Mouse (Mus musculus) MEL (cell line): Measurements from ENCODE around the gene Spryd7.

Source experiments
- CTCF ChIP-seq, 3 experiments: IDR thresholded peaks in 2 of 3; conservative IDR thresholded peaks in 1 of 3; 2 replicates each; pipeline ENCODE4 v1.5.1; 2011 to 2012; ENCODE audit warnings: low read length in 3 of 3, low read depth in 2 of 3, mild to moderate bottlenecking in 2 of 3, improper control_type of control experiment in 1 of 3, inconsistent platforms in 1 of 3, mixed read lengths in 1 of 3, moderate library complexity in 1 of 3; ENCODE audit not compliant: control insufficient read depth in 1 of 3, insufficient read depth in 1 of 3, poor library complexity in 1 of 3, severe bottlenecking in 1 of 3
- MXI1 ChIP-seq: IDR thresholded peaks from 2 replicates; pipeline ENCODE4 v1.6.1; 2011; ENCODE audit warnings: mild to moderate bottlenecking, low read depth, low read length, improper control_type of control experiment
- TCF12 ChIP-seq: IDR thresholded peaks from 2 replicates; pipeline ENCODE4 v1.6.1; 2014; ENCODE audit warnings: low read depth, mild to moderate bottlenecking, inconsistent platforms, low read length, improper control_type of control experiment, moderate library complexity

- no peak for TF ChIP-seq MXI1
- TF ChIP-seq CTCF (IDR thresholded peaks at IDR 0.05 in 2 of 3, conservative IDR thresholded peaks at IDR 0.05 in 1 of 3; ENCODE audit: control insufficient read depth in 1 of 3, insufficient read depth in 1 of 3, low read depth in 2 of 3, low read length in 3 of 3, poor library complexity in 1 of 3, severe bottlenecking in 1 of 3) = no peak
- no peak for TF ChIP-seq TCF12
Measured at GRCm38 (mm10) chr14:61597968-61598367, 41.3 kb upstream of the Spryd7 start, which contains the start of gene Trim13.
